In the genomic region with DNA sequence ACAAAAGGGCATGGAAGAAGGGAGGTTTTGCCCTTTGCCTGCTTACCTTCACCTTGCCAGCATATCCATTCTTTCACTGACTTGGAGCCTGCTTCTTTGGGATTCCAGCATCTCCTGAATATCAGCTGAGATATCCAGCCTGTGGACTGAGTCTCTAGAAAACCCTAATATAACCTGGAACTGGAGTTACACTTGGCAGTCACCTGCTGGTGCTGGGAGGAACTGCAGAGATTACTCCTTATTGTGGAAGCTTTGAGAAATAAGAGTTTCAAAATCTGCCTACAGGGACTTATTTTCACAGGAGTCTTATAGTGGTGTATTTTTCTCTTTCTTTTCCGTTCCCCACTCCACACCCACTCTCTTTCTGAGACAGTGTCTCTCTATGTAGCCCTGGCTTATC, we compare ENCODE assay signal across 10 mouse cellular contexts. TPM values are rescaled to one million over a fixed set of nuclear protein-coding genes. Genes with fewer than 3 reads are reported as not detected.
A peak's percentile ranks its signal among the peaks of the same experiment; 100 is the strongest.
DNase-seq lines count a peak whose midpoint lies in the region; ATAC-seq and TF ChIP-seq lines count a peak whose summit lies in the region.
"Had no signal": no experiment of that assay in that cellular context is flagged by ENCODE, and none has a peak within 500 bp of the region (broad histone marks: within the 10 kb centered on the region; RNA-seq: fewer than 3 reads in every experiment).

No protein-coding gene starts in this region.

- no peaks in the 10 kb centered on the region for H3K27me3 ChIP-seq in spleen, adult 2 months (ENCODE audit: control insufficient read depth, insufficient read depth, low read length)
- no peaks in the 10 kb centered on the region for H3K27me3 ChIP-seq in embryonic facial prominence, embryonic 10.5 days (replicated peaks; ENCODE audit: low read depth, poor library complexity, severe bottlenecking)
- no peaks in the 10 kb centered on the region for H3K27me3 ChIP-seq in neural tube, embryonic 11.5 days (ENCODE audit: control insufficient read depth, insufficient read depth, low read length)
- peaks cover 10% of the 10 kb centered on the region; the same call in 1 of the 2 replicates for H3K27me3 ChIP-seq in forebrain, embryonic 12.5 days
- H3K27me3 ChIP-seq: midbrain, embryonic 12.5 days had no signal

- no peaks in the 10 kb centered on the region for H3K36me3 ChIP-seq in spleen, adult 2 months (ENCODE audit: control insufficient read depth, insufficient read depth, low read length)
- no peaks in the 10 kb centered on the region for H3K36me3 ChIP-seq in embryonic facial prominence, embryonic 10.5 days (replicated peaks)
- no peaks in the 10 kb centered on the region for H3K36me3 ChIP-seq in neural tube, embryonic 11.5 days (ENCODE audit: control insufficient read depth, insufficient read depth, low read length)
- H3K36me3 ChIP-seq in forebrain, embryonic 12.5 days (replicated peaks) = no peaks in the 10 kb centered on the region
- H3K36me3 ChIP-seq: heart, embryonic 15.5 days; midbrain, embryonic 12.5 days had no signal

- peaks cover 5% of the 10 kb centered on the region; the same call in 1 of the 2 replicates for H3K4me1 ChIP-seq in spleen, adult 2 months (ENCODE audit: control insufficient read depth, insufficient read depth, insufficient read length)
- H3K4me1 ChIP-seq in embryonic facial prominence, embryonic 10.5 days = peaks cover 7% of the 10 kb centered on the region
- H3K4me1 ChIP-seq in neural tube, embryonic 11.5 days (ENCODE audit: control insufficient read depth, insufficient read depth, low read length) = peaks cover 8% of the 10 kb centered on the region
- peaks cover 8% of the 10 kb centered on the region for H3K4me1 ChIP-seq in forebrain, embryonic 12.5 days

- peak; percentile 4; the same call in 1 of the 2 replicates for TF ChIP-seq CTCF in spleen, adult 2 months (IDR thresholded peaks at IDR 0.05; ENCODE audit: extremely low read depth, insufficient read depth, insufficient read length, insufficient replicate concordance)

- ATAC-seq in neural tube, embryonic 11.5 days (ENCODE audit: insufficient read depth, low FRiP score, low TSS enrichment) = no peak
- ATAC-seq in forebrain, embryonic 12.5 days (ENCODE audit: low FRiP score) = no peak

- TF ChIP-seq POLR2A in spleen, adult 2 months (IDR thresholded peaks at IDR 0.05; ENCODE audit: low read depth, low read length) = no peak

- H3K4me2 ChIP-seq in neural tube, embryonic 11.5 days (ENCODE audit: low read depth) = no peak overlapping the region
- H3K4me2 ChIP-seq in forebrain, embryonic 12.5 days = no peak overlapping the region
- H3K4me2 ChIP-seq: heart, embryonic 15.5 days; midbrain, embryonic 12.5 days had no signal

- H3K27ac ChIP-seq in spleen, adult 2 months (ENCODE audit: insufficient read depth, low read length) = no peak overlapping the region
- H3K27ac ChIP-seq in embryonic facial prominence, embryonic 10.5 days (replicated peaks) = no peak overlapping the region
- H3K27ac ChIP-seq in neural tube, embryonic 11.5 days (ENCODE audit: low read depth, low read length) = no peak overlapping the region
- no peak overlapping the region for H3K27ac ChIP-seq in forebrain, embryonic 12.5 days
- H3K27ac ChIP-seq: heart, embryonic 15.5 days; midbrain, embryonic 12.5 days had no signal

- DNase-seq in cerebellum, postnatal 25 days = peak; percentile 17 to 55
- no peak for DNase-seq in cerebellum, adult 8-10 months
- peak in 1 of 2 experiments; percentile 39 for DNase-seq in spleen, adult 2 months (ENCODE audit: low read depth in 1 of 2, low spot score in 2 of 2)
- DNase-seq in spleen, postnatal 4 days (ENCODE audit: low spot score in 2 of 2) = no peak
- DNase-seq in embryonic facial prominence, embryonic 10.5 days (ENCODE audit: low spot score) = peak; percentile 32
- peak; percentile 45 for DNase-seq in left cerebral cortex, adult 11 months (ENCODE audit: low spot score)
- DNase-seq in neural tube, embryonic 11.5 days (ENCODE audit: low spot score) = peak; percentile 52

- H3K4me3 ChIP-seq in spleen, adult 2 months (ENCODE audit: extremely low read depth, insufficient read depth, insufficient read length) = no peak overlapping the region
- no peak overlapping the region for H3K4me3 ChIP-seq in embryonic facial prominence, embryonic 10.5 days
- no peak overlapping the region for H3K4me3 ChIP-seq in neural tube, embryonic 11.5 days (ENCODE audit: low read depth, low read length)
- H3K4me3 ChIP-seq in forebrain, embryonic 12.5 days (replicated peaks) = no peak overlapping the region
- H3K4me3 ChIP-seq: heart, embryonic 15.5 days; midbrain, embryonic 12.5 days had no signal

- WGBS in spleen, adult 2 months = 46% methylated on average over 1 of the region's 1 CpGs
- WGBS in embryonic facial prominence, embryonic 10.5 days = 50% methylated on average over 1 of the region's 1 CpGs
- WGBS in neural tube, embryonic 11.5 days = 46% methylated on average over 1 of the region's 1 CpGs
- 57% methylated on average over 1 of the region's 1 CpGs for WGBS in forebrain, embryonic 12.5 days

- no peak overlapping the region for H3K9ac ChIP-seq in neural tube, embryonic 11.5 days (ENCODE audit: low read length)
- H3K9ac ChIP-seq in forebrain, embryonic 12.5 days = no peak overlapping the region
- H3K9ac ChIP-seq: heart, embryonic 15.5 days; midbrain, embryonic 12.5 days had no signal

- no peaks in the 10 kb centered on the region for H3K9me3 ChIP-seq in embryonic facial prominence, embryonic 10.5 days
- no peaks in the 10 kb centered on the region for H3K9me3 ChIP-seq in neural tube, embryonic 11.5 days (ENCODE audit: control insufficient read depth, low read length)
- H3K9me3 ChIP-seq in forebrain, embryonic 12.5 days = no peaks in the 10 kb centered on the region
- H3K9me3 ChIP-seq: heart, embryonic 15.5 days; midbrain, embryonic 12.5 days had no signal

RNA-seq across cellular contexts. Expression of gene Arl1, which starts 3.5 kb away (rescaled TPM):
- 9.0 and 11.1 TPM in 2 replicates for polyA plus RNA-seq in spleen, adult 2 months (2012; rRNA removed)
- polyA plus RNA-seq in embryonic facial prominence, embryonic 10.5 days (2016; fragmentation: Nextera tagmentation; extraction: Ambion mirVana) = 152 and 156 TPM in 2 replicates
- 161 and 166 TPM in 2 replicates for polyA plus RNA-seq in neural tube, embryonic 11.5 days (2014; fragmentation: Nextera tagmentation; extraction: Ambion mirVana)
- polyA plus RNA-seq in forebrain, embryonic 12.5 days (2016; fragmentation: Nextera tagmentation; extraction: Ambion mirVana) = 125 and 133 TPM in 2 replicates

RNA-seq across cellular contexts. Expression of gene Spic, which starts 42.3 kb away (rescaled TPM):
- 7.4 and 12.4 TPM in 2 replicates for polyA plus RNA-seq in spleen, adult 2 months (2012; rRNA removed)
- not detected in 2 replicates for polyA plus RNA-seq in embryonic facial prominence, embryonic 10.5 days (2016; fragmentation: Nextera tagmentation; extraction: Ambion mirVana)
- not detected in 2 replicates for polyA plus RNA-seq in neural tube, embryonic 11.5 days (2014; fragmentation: Nextera tagmentation; extraction: Ambion mirVana)
- polyA plus RNA-seq in forebrain, embryonic 12.5 days (2016; fragmentation: Nextera tagmentation; extraction: Ambion mirVana) = not detected in 2 replicates
- polyA plus RNA-seq: midbrain, embryonic 12.5 days had no signal

Comparison
In these comparisons a context has a peak if more than half of its experiments do, and no peak if none do; other contexts are left out.
1. DNase-seq: peak in cerebellum, postnatal 25 days (2 of 2), embryonic facial prominence, embryonic 10.5 days (single experiment), left cerebral cortex, adult 11 months (single experiment) and neural tube, embryonic 11.5 days (single experiment); none in cerebellum, adult 8-10 months (single experiment) and spleen, postnatal 4 days (0 of 2).
2. RNA of gene Arl1, which starts 3.5 kb away (polyA plus RNA-seq): 161 to 166 TPM in neural tube, embryonic 11.5 days, 152 to 156 TPM in embryonic facial prominence, embryonic 10.5 days and 125 to 133 TPM in forebrain, embryonic 12.5 days; 9.0 to 11.1 TPM in spleen, adult 2 months; every median in the first group is over 10 times any median in the second.